Mouse (Mus musculus): ENCODE results near the gene Pan3.

DNA sequence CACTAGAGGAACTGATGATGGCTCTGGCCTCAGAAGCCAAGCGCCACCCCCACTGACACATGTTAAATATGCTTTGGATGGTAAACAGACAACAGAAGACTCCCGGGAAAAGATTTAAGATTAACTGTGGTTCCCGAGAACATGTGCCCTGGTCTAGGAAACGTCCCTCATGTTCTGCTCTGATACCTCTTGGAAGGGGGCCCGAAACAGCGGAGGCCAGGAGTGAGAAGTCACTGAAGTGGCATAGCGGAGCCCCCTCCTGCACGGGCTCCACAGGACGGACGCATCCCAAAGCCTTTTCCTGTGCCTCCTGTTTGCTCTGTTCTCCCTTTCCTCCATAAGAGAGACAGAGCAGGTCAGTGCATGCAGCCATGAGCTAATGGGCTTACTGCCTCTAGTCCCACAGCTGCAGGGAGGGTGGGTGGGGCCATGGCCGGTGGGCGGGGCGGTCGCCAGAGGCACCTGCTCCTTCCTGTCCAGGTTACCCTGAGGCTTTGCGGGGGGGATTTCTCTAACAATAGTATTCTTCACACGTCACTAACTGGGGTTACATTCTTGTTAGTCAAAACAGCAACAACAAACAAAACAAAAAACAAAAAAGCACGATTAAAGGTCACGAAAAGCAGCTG is 133.7 kb downstream of the Pan3 start:
- TF ChIP-seq CTCF (IDR thresholded peaks at IDR 0.05; ENCODE audit: low read depth) (no peak), EP300 (IDR thresholded peaks at IDR 0.05; ENCODE audit: low read depth) (no peak)

Measured in heart, postnatal 0 days (tissue).